Mouse (Mus musculus) thymus, adult 2 months (tissue): ENCODE results near the gene Nemf.

Experiments used
- CTCF ChIP-seq: fragments of 200-500 bp; IDR thresholded peaks from 2 replicates; pipeline ENCODE4 v1.5.1; 2012; ENCODE audit warnings: mild to moderate bottlenecking, control low read depth, low read length, moderate library complexity, borderline replicate concordance; ENCODE audit not compliant: control insufficient read depth, poor library complexity, insufficient read depth; ENCODE audit errors: extremely low read depth
- POLR2A ChIP-seq: fragments of 200-500 bp; IDR thresholded peaks from 2 replicates; pipeline ENCODE4 v1.6.1; 2012; ENCODE audit warnings: mild to moderate bottlenecking, low read length, control low read depth, moderate library complexity; ENCODE audit not compliant: control insufficient read depth, poor library complexity, insufficient read depth; ENCODE audit errors: extremely low read depth

DNA sequence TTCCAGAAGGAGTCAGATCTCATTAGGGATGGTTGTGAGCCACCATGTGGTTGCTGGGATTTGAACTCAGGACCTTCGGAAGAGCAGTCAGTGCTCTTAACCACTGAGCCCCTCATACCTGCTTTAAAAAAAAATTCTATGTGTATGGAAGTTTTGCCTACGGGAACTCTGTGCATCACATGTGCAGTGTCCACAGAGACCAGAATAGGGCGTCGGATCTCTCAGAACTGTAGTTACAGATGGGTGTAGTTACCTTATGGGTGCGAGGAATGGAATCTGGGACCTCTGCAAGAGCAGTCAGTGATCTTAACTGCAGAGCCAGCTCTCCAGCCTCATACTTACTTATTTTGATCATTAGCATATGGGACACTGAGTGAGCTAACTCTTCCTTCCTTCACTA is 94.7 kb downstream of the Nemf start:
- TF ChIP-seq CTCF (no peak), POLR2A (no peak)
